Mouse (Mus musculus) mouse trophoblast stem cell (cell line): Measurements from ENCODE around the gene Prr14.
"Not testable (repeated sequence)": the region's sequence is repeated elsewhere in the genome, so short reads cannot be mapped to it uniquely, and the experiment has no call there.

Source experiments
- in situ Hi-C, 2 experiments: fragments of 300-500 bp; cut with MseI, MboI; formaldehyde crosslinking; loops; 2 replicates in 1 of 2; 3 replicates in 1 of 2; pipeline ENCODE4 v1.15.1; 2025

The Prr14 gene

GRCm38 (mm10) chr7:127459311-127459710 is at the start of gene Prr14:
Gene Prr14 (plus strand): TSS chr7:127459611.
- in situ Hi-C loops, result not testable (repeated sequence)

- in situ Hi-C loops, result no loop called here
These were observed 48.0 kb upstream of the Prr14 start for GRCm38 (mm10) chr7:127411418-127411817.

GRCm38 (mm10) chr7:127421388-127422191 is 37.8 kb upstream of the Prr14 start, which contains the start of gene Zfp688:
Gene Zfp688 (minus strand): TSS chr7:127422068.
- in situ Hi-C loops, result no loop called here

GRCm38 (mm10) chr7:127422247-127422646 is 37.2 kb upstream of the Prr14 start:
- in situ Hi-C loops, result no loop called here

GRCm38 (mm10) chr7:127425291-127425690 is 34.1 kb upstream of the Prr14 start:
- in situ Hi-C loops, result no loop called here

GRCm38 (mm10) chr7:127425911-127426310 is 33.5 kb upstream of the Prr14 start:
- in situ Hi-C loops, result no loop called here

- in situ Hi-C loops, result no loop called here
These were observed 33.1 kb upstream of the Prr14 start for GRCm38 (mm10) chr7:127426354-127426753.

- in situ Hi-C loops, result no loop called here
These were observed 24.2 kb upstream of the Prr14 start for GRCm38 (mm10) chr7:127435206-127435605.

- in situ Hi-C loops, result no loop called here
These were observed 21.7 kb upstream of the Prr14 start for GRCm38 (mm10) chr7:127437724-127438123.

- in situ Hi-C loops, result no loop called here
These were observed 15.4 kb upstream of the Prr14 start for GRCm38 (mm10) chr7:127443976-127444375.

GRCm38 (mm10) chr7:127448521-127449300 is 10.7 kb upstream of the Prr14 start, which contains the start of gene Zfp689:
Gene Zfp689 (minus strand): TSS chr7:127449158.
- in situ Hi-C loops, result no loop called here

GRCm38 (mm10) chr7:127449966-127450365 is 9.4 kb upstream of the Prr14 start:
- in situ Hi-C loops, result no loop called here

GRCm38 (mm10) chr7:127453056-127453455 is 6.4 kb upstream of the Prr14 start:
- in situ Hi-C loops, result no loop called here

GRCm38 (mm10) chr7:127454905-127455304 is 4.5 kb upstream of the Prr14 start:
- in situ Hi-C loops, result no loop called here

GRCm38 (mm10) chr7:127458371-127459122 is 864 bp upstream of the Prr14 start:
- in situ Hi-C loops, result not testable (repeated sequence)

GRCm38 (mm10) chr7:127465191-127465590 is 5.8 kb downstream of the Prr14 start:
- in situ Hi-C loops, result no loop called here

GRCm38 (mm10) chr7:127465670-127466069 is 6.3 kb downstream of the Prr14 start:
- in situ Hi-C loops, result not testable (repeated sequence)

- in situ Hi-C loops, result no loop called here
These were observed 7.2 kb downstream of the Prr14 start for GRCm38 (mm10) chr7:127466606-127467005.

GRCm38 (mm10) chr7:127470011-127470715 is 10.8 kb downstream of the Prr14 start:
- in situ Hi-C loops, result no loop called here

GRCm38 (mm10) chr7:127470743-127471645 is 11.6 kb downstream of the Prr14 start:
- in situ Hi-C loops, result no loop called here
